Mouse (Mus musculus): ENCODE results near the gene Lrrc58. TPM values are rescaled to one million over a fixed set of nuclear protein-coding genes. Genes with fewer than 3 reads are reported as not detected.

The Lrrc58 gene
- polyA plus RNA-seq, 1 experiment from 2014 or later, result 61.2 TPM

DNA sequence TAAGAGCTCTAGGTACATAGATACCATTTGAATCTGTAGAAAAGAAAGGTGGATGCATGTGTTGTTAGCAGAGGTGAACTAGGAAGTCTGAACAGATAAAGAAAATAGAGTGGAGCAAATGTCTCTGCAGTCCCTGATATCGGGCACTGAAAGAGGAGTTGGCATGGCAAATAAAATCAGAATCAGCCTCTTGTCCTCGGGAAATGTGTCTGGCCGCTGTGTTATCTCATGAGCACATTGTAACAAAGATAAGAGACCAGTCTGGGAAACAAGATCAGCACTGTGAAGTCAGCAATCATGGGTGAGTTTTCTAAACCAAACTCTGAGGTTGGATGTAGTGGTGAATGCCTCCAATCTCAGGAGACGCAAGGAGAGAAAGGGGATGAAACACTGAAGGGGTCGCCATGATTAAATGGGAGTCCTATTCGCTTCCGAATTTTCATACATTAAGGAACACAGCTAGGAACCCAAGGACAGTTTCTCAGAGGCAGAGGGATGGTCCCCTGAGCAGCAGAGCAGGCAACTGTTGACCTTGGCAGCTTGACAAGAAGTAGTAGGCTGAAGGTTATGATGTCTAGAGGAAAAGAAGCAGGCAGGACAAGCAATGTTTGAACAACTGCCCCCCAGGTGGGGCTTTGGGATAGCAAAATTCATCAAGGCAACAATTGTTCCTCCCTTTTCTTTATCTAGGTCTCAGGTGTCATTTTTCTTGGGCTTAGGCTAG, 22.8 kb upstream of the Lrrc58 start:
- H3K9ac ChIP-seq (replicated peaks; ENCODE audit: low read depth, low read length), result no peak overlapping the region
- no peak overlapping the region for H3K4me2 ChIP-seq (replicated peaks; ENCODE audit: low read depth, low read length)
- H3K36me3 ChIP-seq (ENCODE audit: control insufficient read depth, insufficient read depth, low read length), result no peaks in the 10 kb centered on the region
- no peak overlapping the region for H3K4me3 ChIP-seq (ENCODE audit: low read depth, low read length)
- no peaks in the 10 kb centered on the region for H3K27me3 ChIP-seq (ENCODE audit: control insufficient read depth, insufficient read depth, low read length)
- no peaks in the 10 kb centered on the region for H3K9me3 ChIP-seq (ENCODE audit: control insufficient read depth, low read depth, low read length)
- H3K4me1 ChIP-seq (ENCODE audit: control insufficient read depth, insufficient read depth, low read length), result no peaks in the 10 kb centered on the region
- H3K27ac ChIP-seq (ENCODE audit: low read length), result no peak overlapping the region
- 68% methylated on average over 7 of the region's 7 CpGs for WGBS
- ATAC-seq (ENCODE audit: insufficient number of reproducible peaks, insufficient read depth, low FRiP score, low read depth), result no peak

GRCm38 (mm10) chr16:37847081-37847480, 21.1 kb upstream of the Lrrc58 start:
- H3K27me3 ChIP-seq (ENCODE audit: control insufficient read depth, insufficient read depth, low read length), result no peaks in the 10 kb centered on the region
- 83% methylated on average over 3 of the region's 3 CpGs for WGBS
- no peak overlapping the region for H3K4me2 ChIP-seq (replicated peaks; ENCODE audit: low read depth, low read length)
- no peak for ATAC-seq (ENCODE audit: insufficient number of reproducible peaks, insufficient read depth, low FRiP score, low read depth)
- H3K4me1 ChIP-seq (ENCODE audit: control insufficient read depth, insufficient read depth, low read length), result no peaks in the 10 kb centered on the region
- no peak overlapping the region for H3K4me3 ChIP-seq (ENCODE audit: low read depth, low read length)
- H3K36me3 ChIP-seq (ENCODE audit: control insufficient read depth, insufficient read depth, low read length), result no peaks in the 10 kb centered on the region
- H3K9ac ChIP-seq (replicated peaks; ENCODE audit: low read depth, low read length), result no peak overlapping the region
- no peaks in the 10 kb centered on the region for H3K9me3 ChIP-seq (ENCODE audit: control insufficient read depth, low read depth, low read length)
- H3K27ac ChIP-seq (ENCODE audit: low read length), result no peak overlapping the region

- no peak overlapping the region for H3K9ac ChIP-seq (replicated peaks; ENCODE audit: low read depth, low read length)
- ATAC-seq (ENCODE audit: insufficient number of reproducible peaks, insufficient read depth, low FRiP score, low read depth), result no peak
- 0 out of 2 replicates have a peak, but pooled peaks cover 4% of the 10 kb centered on the region for H3K4me1 ChIP-seq (ENCODE audit: control insufficient read depth, insufficient read depth, low read length)
- H3K9me3 ChIP-seq (ENCODE audit: control insufficient read depth, low read depth, low read length), result no peaks in the 10 kb centered on the region
- H3K4me2 ChIP-seq (replicated peaks; ENCODE audit: low read depth, low read length), result no peak overlapping the region
- no peak overlapping the region for H3K4me3 ChIP-seq (ENCODE audit: low read depth, low read length)
- no peaks in the 10 kb centered on the region for H3K36me3 ChIP-seq (ENCODE audit: control insufficient read depth, insufficient read depth, low read length)
- H3K27me3 ChIP-seq (ENCODE audit: control insufficient read depth, insufficient read depth, low read length), result no peaks in the 10 kb centered on the region
- WGBS, result 19% methylated on average over 5 of the region's 5 CpGs
- H3K27ac ChIP-seq (ENCODE audit: low read length), result no peak overlapping the region
Measured at GRCm38 (mm10) chr16:37851366-37851765, 16.8 kb upstream of the Lrrc58 start.

DNA sequence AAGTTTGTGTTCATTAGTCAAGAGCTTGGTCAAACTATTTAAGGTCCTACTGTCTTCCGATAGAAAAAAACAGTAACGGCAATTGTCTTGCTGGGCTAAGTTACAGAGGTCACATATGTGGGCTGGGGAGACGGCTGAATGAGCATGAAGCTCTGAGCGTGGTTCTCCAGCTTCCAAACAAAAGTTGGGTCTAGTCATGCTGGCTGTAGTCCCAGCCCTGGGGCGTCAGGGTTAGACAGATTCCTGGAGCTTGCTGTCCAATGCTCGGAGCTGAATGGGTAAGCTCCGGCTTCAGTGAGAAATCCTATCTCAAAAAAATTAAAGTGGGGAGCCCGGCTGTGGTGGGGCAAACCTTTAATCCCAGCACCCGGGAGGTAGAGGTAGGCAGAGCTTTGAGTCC, 14.9 kb upstream of the Lrrc58 start:
- H3K9me3 ChIP-seq (ENCODE audit: control insufficient read depth, low read depth, low read length), result no peaks in the 10 kb centered on the region
- H3K4me3 ChIP-seq (ENCODE audit: low read depth, low read length), result no peak overlapping the region
- H3K4me1 ChIP-seq (ENCODE audit: control insufficient read depth, insufficient read depth, low read length), result 0 out of 2 replicates have a peak, but pooled peaks cover 4% of the 10 kb centered on the region
- ATAC-seq (ENCODE audit: insufficient number of reproducible peaks, insufficient read depth, low FRiP score, low read depth), result no peak
- no peaks in the 10 kb centered on the region for H3K27me3 ChIP-seq (ENCODE audit: control insufficient read depth, insufficient read depth, low read length)
- no peak overlapping the region for H3K9ac ChIP-seq (replicated peaks; ENCODE audit: low read depth, low read length)
- H3K4me2 ChIP-seq (replicated peaks; ENCODE audit: low read depth, low read length), result no peak overlapping the region
- no peak overlapping the region for H3K27ac ChIP-seq (ENCODE audit: low read length)
- 65% methylated on average over 9 of the region's 9 CpGs for WGBS
- no peaks in the 10 kb centered on the region for H3K36me3 ChIP-seq (ENCODE audit: control insufficient read depth, insufficient read depth, low read length)

DNA sequence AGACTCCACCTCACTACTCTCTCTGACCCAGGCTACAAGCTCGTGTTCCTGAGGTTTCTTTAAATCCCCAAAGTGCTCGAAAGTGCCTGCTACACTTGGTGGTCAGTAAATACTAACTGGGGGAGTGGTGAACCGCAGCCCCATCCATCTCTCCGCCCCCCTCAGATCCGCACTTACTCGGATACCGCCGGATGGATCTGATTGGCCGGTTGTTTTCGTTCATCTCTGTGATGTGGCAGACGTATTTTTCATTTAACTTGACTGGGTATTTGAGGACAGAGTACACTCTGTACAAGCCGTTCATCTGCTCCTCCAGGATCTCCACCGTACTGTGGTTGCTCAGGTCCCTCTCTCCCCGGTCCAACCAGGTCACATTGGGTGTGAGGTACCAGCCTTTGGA, 14.1 kb upstream of the Lrrc58 start:
- Histone ChIP-seq H3K9me3 (ENCODE audit: control insufficient read depth, low read depth, low read length) (no peaks in the 10 kb centered on the region), H3K4me3 (ENCODE audit: low read depth, low read length) (no peak overlapping the region), H3K36me3 (ENCODE audit: control insufficient read depth, insufficient read depth, low read length) (no peaks in the 10 kb centered on the region), H3K27me3 (ENCODE audit: control insufficient read depth, insufficient read depth, low read length) (no peaks in the 10 kb centered on the region), H3K9ac (replicated peaks; ENCODE audit: low read depth, low read length) (no peak overlapping the region), H3K27ac (ENCODE audit: low read length) (no peak overlapping the region), H3K4me2 (replicated peaks; ENCODE audit: low read depth, low read length) (no peak overlapping the region), H3K4me1 (ENCODE audit: control insufficient read depth, insufficient read depth, low read length) (0 out of 2 replicates have a peak, but pooled peaks cover 4% of the 10 kb centered on the region)
- no peak for ATAC-seq (ENCODE audit: insufficient number of reproducible peaks, insufficient read depth, low FRiP score, low read depth)
- WGBS, result 61% methylated on average over 14 of the region's 14 CpGs

- H3K27ac ChIP-seq (ENCODE audit: low read length), result no peak overlapping the region
- H3K4me2 ChIP-seq (replicated peaks; ENCODE audit: low read depth, low read length), result no peak overlapping the region
- 0 out of 2 replicates have a peak, but pooled peaks cover 4% of the 10 kb centered on the region for H3K4me1 ChIP-seq (ENCODE audit: control insufficient read depth, insufficient read depth, low read length)
- H3K36me3 ChIP-seq (ENCODE audit: control insufficient read depth, insufficient read depth, low read length), result no peaks in the 10 kb centered on the region
- H3K27me3 ChIP-seq (ENCODE audit: control insufficient read depth, insufficient read depth, low read length), result no peaks in the 10 kb centered on the region
- 34% methylated on average over 5 of the region's 5 CpGs for WGBS
- ATAC-seq (ENCODE audit: insufficient number of reproducible peaks, insufficient read depth, low FRiP score, low read depth), result no peak
- no peak overlapping the region for H3K9ac ChIP-seq (replicated peaks; ENCODE audit: low read depth, low read length)
- no peaks in the 10 kb centered on the region for H3K9me3 ChIP-seq (ENCODE audit: control insufficient read depth, low read depth, low read length)
- H3K4me3 ChIP-seq (ENCODE audit: low read depth, low read length), result no peak overlapping the region
Measured at GRCm38 (mm10) chr16:37854593-37854992, 13.6 kb upstream of the Lrrc58 start.

DNA sequence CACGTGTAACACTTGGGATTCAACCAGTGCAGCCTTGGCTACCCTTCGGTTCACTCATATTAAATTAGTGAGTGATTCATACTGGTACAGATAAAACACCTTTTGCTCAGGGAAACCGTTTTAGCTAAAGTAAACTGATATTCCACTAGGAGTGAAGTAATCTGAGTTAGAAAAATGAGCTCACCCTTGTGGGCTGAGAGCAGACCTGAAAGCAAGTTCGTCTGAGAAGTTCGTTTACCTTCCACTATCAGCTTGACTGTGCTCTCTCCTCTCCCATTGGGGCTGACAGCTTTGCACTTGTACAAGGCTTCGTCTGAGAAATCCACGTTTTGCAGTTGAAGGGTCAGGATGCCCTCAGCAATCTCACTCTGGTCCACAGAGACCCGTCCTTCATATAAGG, 12.6 kb upstream of the Lrrc58 start:
- Histone ChIP-seq H3K4me1 (ENCODE audit: control insufficient read depth, insufficient read depth, low read length) (0 out of 2 replicates have a peak, but pooled peaks cover 4% of the 10 kb centered on the region), H3K4me2 (replicated peaks; ENCODE audit: low read depth, low read length) (no peak overlapping the region), H3K9me3 (ENCODE audit: control insufficient read depth, low read depth, low read length) (no peaks in the 10 kb centered on the region), H3K9ac (replicated peaks; ENCODE audit: low read depth, low read length) (no peak overlapping the region), H3K27me3 (ENCODE audit: control insufficient read depth, insufficient read depth, low read length) (no peaks in the 10 kb centered on the region), H3K4me3 (ENCODE audit: low read depth, low read length) (no peak overlapping the region), H3K36me3 (ENCODE audit: control insufficient read depth, insufficient read depth, low read length) (no peaks in the 10 kb centered on the region), H3K27ac (ENCODE audit: low read length) (no peak overlapping the region)
- 37% methylated on average over 8 of the region's 8 CpGs for WGBS
- 0 out of 2 replicates have a peak, but pooled peaks have one; percentile 54 for ATAC-seq (ENCODE audit: insufficient number of reproducible peaks, insufficient read depth, low FRiP score, low read depth)

DNA sequence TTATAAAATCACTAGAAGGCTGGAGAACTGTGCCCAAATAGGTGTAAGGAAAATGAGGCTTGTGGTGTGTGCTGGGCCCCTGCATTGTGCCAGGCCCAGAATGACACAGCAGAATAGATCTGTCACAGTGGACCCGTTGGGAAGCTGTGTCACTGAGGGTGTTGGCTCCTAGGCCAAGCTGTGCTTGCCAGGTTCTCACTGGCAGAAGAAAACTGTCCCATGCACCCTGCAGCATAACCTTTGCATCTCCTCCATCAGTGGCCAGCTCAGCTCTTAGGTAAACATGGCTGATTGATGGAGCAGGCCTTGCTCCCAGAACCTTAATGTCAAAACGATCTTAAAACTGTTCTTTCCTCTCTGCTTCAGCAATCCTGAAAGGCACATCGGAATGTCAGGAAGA, 11.9 kb upstream of the Lrrc58 start:
- no peak overlapping the region for H3K27ac ChIP-seq (ENCODE audit: low read length)
- H3K4me2 ChIP-seq (replicated peaks; ENCODE audit: low read depth, low read length), result no peak overlapping the region
- no peak for ATAC-seq (ENCODE audit: insufficient number of reproducible peaks, insufficient read depth, low FRiP score, low read depth)
- no peaks in the 10 kb centered on the region for H3K9me3 ChIP-seq (ENCODE audit: control insufficient read depth, low read depth, low read length)
- no peak overlapping the region for H3K4me3 ChIP-seq (ENCODE audit: low read depth, low read length)
- WGBS, result 15% methylated on average over 3 of the region's 3 CpGs
- H3K27me3 ChIP-seq (ENCODE audit: control insufficient read depth, insufficient read depth, low read length), result no peaks in the 10 kb centered on the region
- 0 out of 2 replicates have a peak, but pooled peaks cover 4% of the 10 kb centered on the region for H3K4me1 ChIP-seq (ENCODE audit: control insufficient read depth, insufficient read depth, low read length)
- no peak overlapping the region for H3K9ac ChIP-seq (replicated peaks; ENCODE audit: low read depth, low read length)
- no peaks in the 10 kb centered on the region for H3K36me3 ChIP-seq (ENCODE audit: control insufficient read depth, insufficient read depth, low read length)

- no peaks in the 10 kb centered on the region for H3K36me3 ChIP-seq (ENCODE audit: control insufficient read depth, insufficient read depth, low read length)
- no peaks in the 10 kb centered on the region for H3K9me3 ChIP-seq (ENCODE audit: control insufficient read depth, low read depth, low read length)
- H3K4me3 ChIP-seq (ENCODE audit: low read depth, low read length), result no peak overlapping the region
- H3K27me3 ChIP-seq (ENCODE audit: control insufficient read depth, insufficient read depth, low read length), result no peaks in the 10 kb centered on the region
- no peak overlapping the region for H3K27ac ChIP-seq (ENCODE audit: low read length)
- 0 out of 2 replicates have a peak, but pooled peaks cover 4% of the 10 kb centered on the region for H3K4me1 ChIP-seq (ENCODE audit: control insufficient read depth, insufficient read depth, low read length)
- 70% methylated on average over 8 of the region's 8 CpGs for WGBS
- H3K9ac ChIP-seq (replicated peaks; ENCODE audit: low read depth, low read length), result no peak overlapping the region
- no peak overlapping the region for H3K4me2 ChIP-seq (replicated peaks; ENCODE audit: low read depth, low read length)
- no peak for ATAC-seq (ENCODE audit: insufficient number of reproducible peaks, insufficient read depth, low FRiP score, low read depth)
Measured at GRCm38 (mm10) chr16:37857495-37857894, 10.7 kb upstream of the Lrrc58 start.
